Comparison of ENCODE assay signal across 18 mouse cellular contexts in the genomic region with DNA sequence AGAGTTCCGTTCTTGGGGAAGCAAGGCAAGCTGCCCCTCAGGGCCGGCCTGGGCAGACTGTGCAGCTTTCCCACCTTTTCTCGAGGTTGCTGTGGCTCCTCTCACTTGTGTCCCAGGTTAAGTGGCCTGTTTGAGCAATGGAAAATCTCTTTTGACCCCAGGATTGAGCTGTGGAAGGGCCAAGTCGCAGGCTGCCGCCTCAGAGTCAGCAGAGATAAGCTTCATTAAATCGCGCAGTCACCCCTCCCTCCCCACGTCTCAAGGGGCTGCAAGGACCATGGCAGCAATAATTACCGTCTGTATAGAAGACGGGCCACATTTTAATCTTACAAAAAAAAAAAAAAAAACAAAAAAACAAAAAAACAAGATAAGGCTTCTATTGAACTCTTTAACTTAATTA. TPM values are rescaled to one million over a fixed set of nuclear protein-coding genes. Genes with fewer than 3 reads are reported as not detected.
DNase-seq lines count a peak whose midpoint lies in the region; ATAC-seq lines count a peak whose summit lies in the region.
"Had no signal": no experiment of that assay in that cellular context is flagged by ENCODE, and none has a peak within 500 bp of the region (broad histone marks: within the 10 kb centered on the region; RNA-seq: fewer than 3 reads in every experiment).

No protein-coding gene starts in this region.

- no peaks in the 10 kb centered on the region for H3K27me3 ChIP-seq in midbrain, embryonic 16.5 days (ENCODE audit: control insufficient read depth, insufficient read depth, low read depth, low read length)
- no peaks in the 10 kb centered on the region for H3K27me3 ChIP-seq in midbrain, embryonic 15.5 days (replicated peaks)
- H3K27me3 ChIP-seq in embryonic facial prominence, embryonic 14.5 days (replicated peaks; ENCODE audit: control insufficient read depth, insufficient read depth, low read length), result no peaks in the 10 kb centered on the region
- H3K27me3 ChIP-seq in kidney, embryonic 14.5 days (ENCODE audit: control insufficient read depth, insufficient read depth, low read length), result 0 out of 2 replicates have a peak, but pooled peaks cover 5% of the 10 kb centered on the region
- H3K27me3 ChIP-seq: hindbrain, embryonic 15.5 days had no signal

- no peak overlapping the region for H3K4me2 ChIP-seq in midbrain, embryonic 16.5 days (ENCODE audit: low read length)
- H3K4me2 ChIP-seq in midbrain, embryonic 15.5 days, result no peak overlapping the region
- no peak overlapping the region for H3K4me2 ChIP-seq in embryonic facial prominence, embryonic 14.5 days (ENCODE audit: low read depth, low read length)
- H3K4me2 ChIP-seq in kidney, embryonic 14.5 days (replicated peaks; ENCODE audit: low read depth, low read length), result no peak overlapping the region

- DNase-seq in cerebellum, postnatal 10 days, result peak; percentile 19 to 48
- no peak for DNase-seq in cerebellum, adult 9-11 months
- DNase-seq in left cerebral cortex, postnatal 4 days, result peak; percentile 24
- no peak for DNase-seq in left cerebral cortex, adult 9 months (ENCODE audit: low spot score in 2 of 2)
- no peak for DNase-seq in embryonic facial prominence, embryonic 14.5 days (ENCODE audit: low spot score)
- DNase-seq: adrenal gland, postnatal 10 days; B cell, adult 2 months; cerebellum, adult 11-12 months; gastrocnemius, postnatal 10 days; heart, adult 2 months had no signal

- peak overlapping the region; percentile 17; the same call in 1 of the 2 replicates for H3K9ac ChIP-seq in midbrain, embryonic 16.5 days (ENCODE audit: low read depth, low read length)
- H3K9ac ChIP-seq in midbrain, embryonic 15.5 days, result no peak overlapping the region
- H3K9ac ChIP-seq in embryonic facial prominence, embryonic 14.5 days (ENCODE audit: low read depth, low read length), result 0 out of 2 replicates have a peak overlapping the region, but pooled peaks have one; percentile 16
- no peak overlapping the region for H3K9ac ChIP-seq in kidney, embryonic 14.5 days (ENCODE audit: low read depth, low read length)

- H3K36me3 ChIP-seq in midbrain, embryonic 16.5 days (ENCODE audit: control insufficient read depth, insufficient read depth, low read length), result no peaks in the 10 kb centered on the region
- H3K36me3 ChIP-seq in midbrain, embryonic 15.5 days (replicated peaks), result no peaks in the 10 kb centered on the region
- no peaks in the 10 kb centered on the region for H3K36me3 ChIP-seq in embryonic facial prominence, embryonic 14.5 days (ENCODE audit: control insufficient read depth, insufficient read depth, low read length)
- H3K36me3 ChIP-seq in kidney, embryonic 14.5 days (ENCODE audit: control insufficient read depth, insufficient read depth, low read length), result no peaks in the 10 kb centered on the region
- H3K36me3 ChIP-seq: forebrain, embryonic 12.5 days; G1E; heart, embryonic 13.5 days; hindbrain, embryonic 10.5 days; hindbrain, embryonic 15.5 days had no signal

- 11% methylated on average over 10 of the region's 10 CpGs for WGBS in midbrain, embryonic 16.5 days
- 11% methylated on average over 10 of the region's 10 CpGs for WGBS in midbrain, embryonic 15.5 days
- 13% methylated on average over 10 of the region's 10 CpGs for WGBS in embryonic facial prominence, embryonic 14.5 days
- 23% methylated on average over 10 of the region's 10 CpGs for WGBS in kidney, embryonic 14.5 days

- no peak for ATAC-seq in midbrain, embryonic 16.5 days
- no peak for ATAC-seq in midbrain, embryonic 15.5 days (replicated peaks)
- no peak for ATAC-seq in embryonic facial prominence, embryonic 14.5 days (ENCODE audit: low read depth)
- no peak for ATAC-seq in kidney, embryonic 14.5 days (ENCODE audit: low FRiP score, low TSS enrichment)

- no peaks in the 10 kb centered on the region for H3K9me3 ChIP-seq in midbrain, embryonic 16.5 days (replicated peaks; ENCODE audit: control insufficient read depth, low read length, poor library complexity, severe bottlenecking)
- H3K9me3 ChIP-seq in midbrain, embryonic 15.5 days, result no peaks in the 10 kb centered on the region
- H3K9me3 ChIP-seq in embryonic facial prominence, embryonic 14.5 days (ENCODE audit: control insufficient read depth, low read length), result no peaks in the 10 kb centered on the region
- H3K9me3 ChIP-seq in kidney, embryonic 14.5 days (ENCODE audit: control insufficient read depth, low read length), result no peaks in the 10 kb centered on the region
- H3K9me3 ChIP-seq: forebrain, embryonic 12.5 days; G1E; heart, embryonic 13.5 days; hindbrain, embryonic 10.5 days; hindbrain, embryonic 15.5 days had no signal

- no peaks in the 10 kb centered on the region for H3K4me1 ChIP-seq in midbrain, embryonic 16.5 days (ENCODE audit: control insufficient read depth, insufficient read depth, low read length)
- no peaks in the 10 kb centered on the region for H3K4me1 ChIP-seq in midbrain, embryonic 15.5 days
- no peaks in the 10 kb centered on the region for H3K4me1 ChIP-seq in embryonic facial prominence, embryonic 14.5 days (ENCODE audit: control insufficient read depth, insufficient read depth, low read length)
- no peaks in the 10 kb centered on the region for H3K4me1 ChIP-seq in kidney, embryonic 14.5 days (ENCODE audit: control insufficient read depth, insufficient read depth, low read length)

- H3K27ac ChIP-seq in midbrain, embryonic 16.5 days (ENCODE audit: low read length), result no peak overlapping the region
- no peak overlapping the region for H3K27ac ChIP-seq in midbrain, embryonic 15.5 days
- no peak overlapping the region for H3K27ac ChIP-seq in embryonic facial prominence, embryonic 14.5 days (replicated peaks; ENCODE audit: low read depth, low read length)
- no peak overlapping the region for H3K27ac ChIP-seq in kidney, embryonic 14.5 days (ENCODE audit: low read depth, low read length)
- H3K27ac ChIP-seq: forebrain, embryonic 12.5 days; heart, adult 2 months; heart, embryonic 13.5 days; hindbrain, embryonic 10.5 days; hindbrain, embryonic 15.5 days had no signal

- intact Hi-C loops in left cerebral cortex, postnatal 4 days (cut with DNase I), result loop anchor here (2.0 kb wide), 1 partner anchor 129 kb away; no protein-coding TSS in a partner anchor

- no peak overlapping the region for H3K4me3 ChIP-seq in midbrain, embryonic 16.5 days (ENCODE audit: low read depth, low read length)
- no peak overlapping the region for H3K4me3 ChIP-seq in midbrain, embryonic 15.5 days
- H3K4me3 ChIP-seq in embryonic facial prominence, embryonic 14.5 days (ENCODE audit: low read depth, low read length), result no peak overlapping the region
- no peak overlapping the region for H3K4me3 ChIP-seq in kidney, embryonic 14.5 days (ENCODE audit: low read length)

RNA-seq across cellular contexts. Expression of a gene that starts 18.0 kb away (rescaled TPM):
- total RNA-seq in left cerebral cortex, postnatal 4 days (2021), result under 1 TPM; 0.28 to 0.42 TPM
- 0.18 and 0.37 TPM in 2 replicates for polyA plus RNA-seq in midbrain, embryonic 16.5 days (2015; fragmentation: Nextera tagmentation; extraction: Ambion mirVana)
- polyA plus RNA-seq in midbrain, embryonic 15.5 days (2015; fragmentation: Nextera tagmentation; extraction: Ambion mirVana), result 0.31 and 0.49 TPM in 2 replicates
- 15.6 and 16.5 TPM in 2 replicates for polyA plus RNA-seq in embryonic facial prominence, embryonic 14.5 days (2014; fragmentation: Nextera tagmentation; extraction: Ambion mirVana)
- 5.8 and 9.6 TPM in 2 replicates for polyA plus RNA-seq in kidney, embryonic 14.5 days (2014; fragmentation: Nextera tagmentation; extraction: Ambion mirVana)
- polyA plus RNA-seq: G1E had no signal

RNA-seq across cellular contexts. Expression of a gene that starts 20.4 kb away (rescaled TPM):
- total RNA-seq in left cerebral cortex, postnatal 4 days (2021), result 1 to 10 TPM; 7.3 to 9.1 TPM
- 10.4 and 13.4 TPM in 2 replicates for polyA plus RNA-seq in midbrain, embryonic 16.5 days (2015; fragmentation: Nextera tagmentation; extraction: Ambion mirVana)
- 10.1 and 10.3 TPM in 2 replicates for polyA plus RNA-seq in midbrain, embryonic 15.5 days (2015; fragmentation: Nextera tagmentation; extraction: Ambion mirVana)
- 13.6 TPM in 2 replicates for polyA plus RNA-seq in embryonic facial prominence, embryonic 14.5 days (2014; fragmentation: Nextera tagmentation; extraction: Ambion mirVana)
- 10.7 and 13.2 TPM in 2 replicates for polyA plus RNA-seq in kidney, embryonic 14.5 days (2014; fragmentation: Nextera tagmentation; extraction: Ambion mirVana)
- polyA plus RNA-seq: G1E had no signal

Comparison
In these comparisons a context has a peak if more than half of its experiments do, and no peak if none do; other contexts are left out.
1. DNase-seq: peak in cerebellum, postnatal 10 days (2 of 2) and left cerebral cortex, postnatal 4 days (single experiment); none in cerebellum, adult 9-11 months (single experiment), left cerebral cortex, adult 9 months (0 of 2) and embryonic facial prominence, embryonic 14.5 days (single experiment).
2. H3K9ac ChIP-seq: peak in midbrain, embryonic 16.5 days (single experiment) and embryonic facial prominence, embryonic 14.5 days (single experiment); none in midbrain, embryonic 15.5 days (single experiment) and kidney, embryonic 14.5 days (single experiment).